Mouse (Mus musculus): ENCODE measurements around the gene Dner.

DNA sequence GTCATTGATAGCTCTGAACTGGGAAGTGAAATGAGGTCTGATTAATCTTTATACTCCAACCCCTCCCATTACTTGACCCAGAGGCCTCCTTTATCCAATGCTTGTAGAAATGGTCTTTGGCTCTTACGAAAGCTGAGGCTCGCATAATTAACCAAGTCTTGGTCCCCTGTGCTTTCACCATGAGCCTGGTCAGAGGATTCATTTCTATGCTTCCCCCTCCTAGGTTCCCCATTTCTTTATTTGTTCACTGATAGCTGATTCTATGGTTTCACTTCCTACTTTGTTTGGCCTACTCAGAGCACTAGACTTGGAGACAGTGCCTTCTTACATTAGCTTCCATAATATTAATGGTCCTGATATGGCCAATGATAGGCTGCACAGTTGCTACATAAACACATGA is 345.8 kb downstream of the Dner start:
- TF ChIP-seq TAL1 (IDR thresholded peaks at IDR 0.05; ENCODE audit: low read length) = no peak
- TF ChIP-seq GABPA (IDR thresholded peaks at IDR 0.05; ENCODE audit: low read depth, low read length) = no peak
- TF ChIP-seq CTCF (IDR thresholded peaks at IDR 0.05 in 2 of 3, conservative IDR thresholded peaks at IDR 0.05 in 1 of 3; ENCODE audit: control insufficient read depth in 1 of 3, insufficient read depth in 1 of 3, low read depth in 2 of 3, low read length in 3 of 3, poor library complexity in 1 of 3, severe bottlenecking in 1 of 3) = no peak
- no peak for TF ChIP-seq POLR2A (IDR thresholded peaks at IDR 0.05; ENCODE audit: control insufficient read depth in 1 of 2, insufficient read depth in 1 of 2, low read depth in 1 of 2, low read length in 2 of 2, poor library complexity in 1 of 2)
- TF ChIP-seq NRF1 (IDR thresholded peaks at IDR 0.05; ENCODE audit: insufficient read depth, low read depth, low read length, poor library complexity, severe bottlenecking) = no peak

Measured in MEL (cell line).